Mouse (Mus musculus) MEL (cell line): ENCODE data around the gene Cirbp. TPM values are rescaled to one million over a fixed set of nuclear protein-coding genes. Genes with fewer than 3 reads are reported as not detected.

ENCODE experiments used
- DNase-seq: peaks from one replicate; pipeline ENCODE4 v3.0.0; 2011; ENCODE audit warnings: low read depth, low spot score
- H3K27ac ChIP-seq: 2 replicates; pipeline ENCODE4 v1.5.1; 2012; ENCODE audit warnings: low read depth, mild to moderate bottlenecking, control low read depth, low read length, moderate library complexity; ENCODE audit not compliant: control insufficient read depth
- H3K27me3 ChIP-seq, 2 experiments: fragments of 150-350 bp in 1 of 2; sonication (generic) in 1 of 2; 2 replicates each; pipeline ENCODE4 v1.6.1; 2012; ENCODE audit warnings: low read length in 2 of 2, mild to moderate bottlenecking in 2 of 2, improper control_type of control experiment in 1 of 2, moderate library complexity in 1 of 2; ENCODE audit not compliant: insufficient read depth in 2 of 2, control insufficient read depth in 1 of 2
- H3K36me3 ChIP-seq, 2 experiments: 2 replicates each; pipeline ENCODE4 v1.6.1; 2012 to 2014; ENCODE audit warnings: low read length in 2 of 2, improper control_type of control experiment in 1 of 2, inconsistent platforms in 1 of 2, mild to moderate bottlenecking in 1 of 2; ENCODE audit not compliant: insufficient read depth in 2 of 2, control insufficient read depth in 1 of 2
- H3K4me1 ChIP-seq, 2 experiments: fragments of 150-350 bp in 1 of 2; sonication (generic) in 1 of 2; 2 replicates each; pipeline ENCODE4 v1.6.1; 2012; ENCODE audit warnings: low read length in 2 of 2, improper control_type of control experiment in 1 of 2, mild to moderate bottlenecking in 1 of 2; ENCODE audit not compliant: insufficient read depth in 2 of 2, control insufficient read depth in 1 of 2
- H3K4me3 ChIP-seq, 2 experiments: fragments of 150-350 bp in 1 of 2; sonication (generic) in 1 of 2; 2 replicates each; pipeline ENCODE4 v1.5.1; 2012; ENCODE audit warnings: low read depth in 2 of 2, low read length in 2 of 2, mild to moderate bottlenecking in 2 of 2, moderate library complexity in 2 of 2, control low read depth in 1 of 2, improper control_type of control experiment in 1 of 2; ENCODE audit not compliant: control insufficient read depth in 1 of 2, insufficient read depth in 1 of 2
- H3K79me2 ChIP-seq: 2 replicates; pipeline ENCODE4 v1.6.1; 2012; ENCODE audit warnings: mild to moderate bottlenecking, low read length, moderate library complexity; ENCODE audit not compliant: control insufficient read depth, poor library complexity, insufficient read depth
- H3K9ac ChIP-seq: 2 replicates; pipeline ENCODE4 v1.6.1; 2012; ENCODE audit warnings: low read depth, mild to moderate bottlenecking, control low read depth, low read length, moderate library complexity; ENCODE audit not compliant: control insufficient read depth, poor library complexity, severe bottlenecking
- H3K9me3 ChIP-seq: fragments of 150-350 bp; sonication (generic); replicated peaks from 2 replicates; pipeline ENCODE4 v1.6.1; 2012; ENCODE audit warnings: mild to moderate bottlenecking, low read length, improper control_type of control experiment, moderate library complexity; ENCODE audit not compliant: insufficient read depth
- BHLHE40 ChIP-seq: IDR thresholded peaks from 2 replicates; pipeline ENCODE4 v1.6.1; 2012; ENCODE audit warnings: low read depth, mild to moderate bottlenecking, inconsistent platforms, low read length, improper control_type of control experiment, borderline replicate concordance
- CHD2 ChIP-seq: IDR thresholded peaks from 2 replicates; pipeline ENCODE4 v1.6.1; 2011; ENCODE audit warnings: low read length, improper control_type of control experiment
- ETS1 ChIP-seq: IDR thresholded peaks from 2 replicates; pipeline ENCODE4 v1.6.1; 2012; ENCODE audit warnings: low read depth, mild to moderate bottlenecking, inconsistent platforms, low read length, improper control_type of control experiment, moderate library complexity
- GABPA ChIP-seq: IDR thresholded peaks from 2 replicates; pipeline ENCODE4 v1.6.1; 2012; ENCODE audit warnings: low read depth, mild to moderate bottlenecking, inconsistent platforms, low read length, improper control_type of control experiment, moderate library complexity
- GATA1 ChIP-seq: IDR thresholded peaks from 2 replicates; pipeline ENCODE4 v1.6.1; 2011; ENCODE audit warnings: low read depth, low read length, improper control_type of control experiment
- JUND ChIP-seq: IDR thresholded peaks from 2 replicates; pipeline ENCODE4 v1.6.1; 2011; ENCODE audit warnings: low read depth, mild to moderate bottlenecking, improper control_type of control experiment, low read length
- MAX ChIP-seq: IDR thresholded peaks from 2 replicates; pipeline ENCODE4 v1.6.1; 2011; ENCODE audit warnings: low read length, improper control_type of control experiment
- MAZ ChIP-seq: IDR thresholded peaks from 2 replicates; pipeline ENCODE4 v1.6.1; 2012; ENCODE audit warnings: low read depth, mild to moderate bottlenecking, inconsistent platforms, low read length, improper control_type of control experiment
- MYC ChIP-seq: IDR thresholded peaks from 2 replicates; pipeline ENCODE4 v1.6.1; 2011; ENCODE audit warnings: low read depth, mild to moderate bottlenecking, low read length, improper control_type of control experiment, moderate library complexity
- NELFE ChIP-seq: IDR thresholded peaks from 2 replicates; pipeline ENCODE4 v1.6.1; 2011; ENCODE audit warnings: low read depth, low read length, improper control_type of control experiment
- POLR2A ChIP-seq, 2 experiments: IDR thresholded peaks; 2 replicates each; pipeline ENCODE4 v1.6.1; 2011 to 2012; ENCODE audit warnings: low read length in 2 of 2, mild to moderate bottlenecking in 2 of 2, control low read depth in 1 of 2, improper control_type of control experiment in 1 of 2, low read depth in 1 of 2, moderate library complexity in 1 of 2; ENCODE audit not compliant: control insufficient read depth in 1 of 2, insufficient read depth in 1 of 2, poor library complexity in 1 of 2
- POLR2AphosphoS5 ChIP-seq: IDR thresholded peaks from 2 replicates; pipeline ENCODE4 v1.6.1; 2012; ENCODE audit warnings: low read depth, borderline replicate concordance, mild to moderate bottlenecking, inconsistent platforms, low read length, moderate library complexity, mixed read lengths
- SIN3A ChIP-seq: IDR thresholded peaks from 2 replicates; pipeline ENCODE4 v1.6.1; 2012; ENCODE audit warnings: low read length, improper control_type of control experiment, inconsistent platforms
- SMC3 ChIP-seq: IDR thresholded peaks from 2 replicates; pipeline ENCODE4 v1.6.1; 2011; ENCODE audit warnings: low read depth, low read length, improper control_type of control experiment
- UBTF ChIP-seq: IDR thresholded peaks from 2 replicates; pipeline ENCODE4 v1.6.1; 2012; ENCODE audit warnings: low read depth, mild to moderate bottlenecking, inconsistent platforms, low read length, improper control_type of control experiment, moderate library complexity, borderline replicate concordance; ENCODE audit not compliant: insufficient read depth
- USF2 ChIP-seq, 2 experiments: IDR thresholded peaks; 2 replicates each; pipeline ENCODE4 v1.6.1; 2011 to 2012; ENCODE audit warnings: improper control_type of control experiment in 2 of 2, low read length in 2 of 2, borderline replicate concordance in 1 of 2, inconsistent platforms in 1 of 2, low read depth in 1 of 2, mild to moderate bottlenecking in 1 of 2; ENCODE audit not compliant: insufficient read depth in 1 of 2
- ZNF384 ChIP-seq: IDR thresholded peaks from 2 replicates; pipeline ENCODE4 v1.6.1; 2012; ENCODE audit warnings: low read depth, mild to moderate bottlenecking, inconsistent platforms, low read length, improper control_type of control experiment
- polyA plus RNA-seq, 2 experiments: library from polyadenylated mRNA; stranded (reverse) in 1 of 2; unstranded in 1 of 2; fragments of >175 nt in 1 of 2; fragments of >200 nt in 1 of 2; gene quantifications; 2 replicates each; pipeline versions ENCODE4 v1.2.1 to v1.2.4; 2012; ENCODE audit warnings: low replicate concordance in 2 of 2, low read depth in 1 of 2; ENCODE audit not compliant: insufficient read length in 2 of 2, insufficient read depth in 1 of 2, missing spikeins in 1 of 2
- total RNA-seq: library from RNA; depleted of rRNA; stranded (reverse); fragments of 300-350 nt; gene quantifications from 2 replicates; pipeline ENCODE4 v1.2.3, GENCODE M21; 2012

Cirbp gene
- total and polyA plus RNA-seq, 3 experiments: 21.2 to 56.6 TPM; not detected in 1

GRCm38 (mm10) chr10:80141786-80142529 lies 23.8 kb upstream of the Cirbp start (continued):
- TF ChIP-seq USF2 (IDR thresholded peaks at IDR 0.05; ENCODE audit: borderline replicate concordance in 1 of 2, insufficient read depth in 1 of 2, low read depth in 1 of 2, low read length in 2 of 2) (no peak), MAZ (peak; percentile 76; the same call in 1 of the 2 replicates), JUND (no peak), NELFE (peak; percentile 96), SIN3A (peak; percentile 86; the same call in 1 of the 2 replicates), POLR2A (IDR thresholded peaks at IDR 0.05; ENCODE audit: control insufficient read depth in 1 of 2, insufficient read depth in 1 of 2, low read depth in 1 of 2, low read length in 2 of 2, poor library complexity in 1 of 2) (peak; percentile 77 to 91; a peak in 3 of 4 replicates), CHD2 (no peak), BHLHE40 (no peak), MAX (peak; percentile 96), GATA1 (no peak), ZNF384 (no peak)

- TF ChIP-seq GABPA (no peak), SIN3A (0 out of 2 replicates have a peak, but pooled peaks have one; percentile 48), ETS1 (peak; percentile 5; the same call in 1 of the 2 replicates), SMC3 (0 out of 2 replicates have a peak, but pooled peaks have one; percentile 6), MYC (peak; percentile 11; the same call in 1 of the 2 replicates), UBTF (no peak)
- TF ChIP-seq, all 39 proteins: peak for 4
- Histone ChIP-seq H3K9me3 (no peaks in the 10 kb centered on the region), H3K79me2 (peaks cover 29% of the 10 kb centered on the region), H3K36me3 (peaks cover 0 to 19% of the 10 kb centered on the region in 2 experiments; a peak in 2 of 4 replicates), H3K9ac (peak overlapping the region; percentile 89), H3K4me3 (peak overlapping the region; percentile 72 to 79), H3K27ac (peak overlapping the region; percentile 46), H3K4me1 (peaks cover 0 to 47% of the 10 kb centered on the region in 2 experiments; a peak in 3 of 4 replicates), H3K27me3 (no peaks in the 10 kb centered on the region)
- DNase-seq: no peak
Observed at GRCm38 (mm10) chr10:80142530-80142925, 23.3 kb upstream of the Cirbp start.

DNA sequence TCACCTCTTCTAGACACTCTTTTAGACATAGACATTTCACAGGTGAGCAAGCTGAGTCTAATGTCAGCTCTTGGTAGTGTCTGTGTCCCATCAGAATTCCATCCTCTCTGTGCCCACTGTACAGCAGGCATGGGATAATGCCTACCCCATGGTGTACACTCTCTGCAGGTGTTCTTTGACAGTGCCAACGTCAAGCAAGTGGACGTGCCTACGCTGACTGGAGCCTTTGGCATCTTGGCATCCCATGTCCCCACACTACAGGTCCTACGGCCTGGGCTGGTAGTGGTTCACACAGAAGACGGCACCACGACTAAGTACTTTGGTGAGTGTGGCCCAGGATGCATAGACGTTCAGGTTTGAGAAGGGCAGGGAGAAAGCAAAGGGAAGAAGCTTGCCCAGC lies 22.1 kb upstream of the Cirbp start:
- H3K9ac ChIP-seq: no peak overlapping the region
- H3K4me3 ChIP-seq: no peak overlapping the region
- H3K4me1 ChIP-seq: peaks cover 0 to 45% of the 10 kb centered on the region in 2 experiments; a peak in 3 of 4 replicates

More for the DNA sequence above, 22.1 kb upstream of the Cirbp start:
- no peak for DNase-seq
- H3K27ac ChIP-seq: no peak overlapping the region
- peaks cover 0 to 16% of the 10 kb centered on the region in 2 experiments; a peak in 2 of 4 replicates for H3K36me3 ChIP-seq
- TF ChIP-seq UBTF (no peak), SMC3 (no peak), POLR2AphosphoS5 (no peak), JUND (no peak)
- H3K9me3 ChIP-seq: no peaks in the 10 kb centered on the region
- no peaks in the 10 kb centered on the region for H3K27me3 ChIP-seq
- peaks cover 25% of the 10 kb centered on the region for H3K79me2 ChIP-seq
